Mouse (Mus musculus) induced T-regulatory cell, adult 2 months (primary cell): ENCODE measurements around the gene Psmb1.
"Not testable (repeated sequence)": the region's sequence is repeated elsewhere in the genome, so short reads cannot be mapped to it uniquely, and the experiment has no call there.

ENCODE experiments used
- DNase-seq: peaks from one replicate; pipeline ENCODE4 v3.0.0-alpha.2; 2012; ENCODE audit warnings: low read depth

The Psmb1 gene

DNA sequence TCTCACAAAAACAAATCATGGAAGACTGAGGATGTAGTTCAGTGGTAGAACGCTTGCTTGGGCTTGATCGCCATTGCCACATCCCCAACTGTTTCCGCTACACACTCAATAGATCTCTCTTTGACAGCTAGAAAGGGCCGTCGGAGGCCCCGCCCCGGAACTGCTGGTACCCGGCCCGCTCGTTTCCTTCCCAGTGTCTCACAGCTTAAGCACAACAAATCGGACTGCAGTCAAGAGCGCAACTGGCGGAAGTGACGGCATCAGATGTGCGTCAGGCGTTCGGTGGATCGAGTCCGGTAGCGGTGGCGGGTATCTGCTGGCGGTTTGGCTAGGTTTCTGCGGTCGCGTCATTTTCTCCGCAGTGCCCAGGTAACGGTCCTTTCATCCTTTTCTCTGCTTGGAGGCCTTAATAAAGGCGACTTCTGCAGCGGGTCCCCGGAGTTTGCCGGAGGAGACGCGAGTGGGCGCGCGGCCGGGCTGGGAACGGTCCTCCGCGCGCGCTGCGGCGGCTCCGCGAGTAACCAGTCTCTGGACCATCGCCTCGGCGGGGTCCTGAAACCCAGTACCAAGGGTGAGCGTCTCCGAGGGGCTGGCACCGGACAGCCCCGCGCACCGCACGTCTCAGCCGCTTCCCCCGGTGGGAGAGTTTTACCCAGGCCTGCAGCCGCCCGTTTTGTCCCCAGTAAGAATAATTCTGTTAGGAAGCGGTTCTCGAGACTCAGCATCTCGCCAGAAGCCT is at the start of gene Psmb1, which contains the start of gene Tbp:
Gene Psmb1, minus strand, starts transcription at position 96 of the 739 bp plus-strand sequence.
Gene Tbp, plus strand, starts transcription at position 233 of the 739 bp plus-strand sequence.
- peak; percentile 98 for DNase-seq

DNA sequence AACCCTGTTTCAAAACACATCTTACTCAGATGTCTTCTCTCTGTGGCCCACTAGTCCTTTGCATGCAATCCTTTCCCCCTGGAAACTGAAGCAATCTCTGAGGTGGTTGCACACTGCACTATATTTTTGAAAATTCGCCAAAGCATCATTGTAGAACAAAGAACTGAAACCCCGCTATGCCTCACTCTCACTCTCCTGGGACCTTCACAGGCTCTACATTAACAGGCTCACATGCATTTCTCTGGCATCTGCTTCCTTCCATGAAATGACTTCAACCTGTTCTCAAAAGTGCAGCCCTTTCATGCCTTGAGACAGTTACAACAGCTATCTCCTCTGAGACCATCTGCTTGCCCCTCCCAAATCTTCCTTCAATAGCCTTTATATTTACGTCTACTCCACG is 46.9 kb upstream of the Psmb1 start:
- no peak for DNase-seq

DNA sequence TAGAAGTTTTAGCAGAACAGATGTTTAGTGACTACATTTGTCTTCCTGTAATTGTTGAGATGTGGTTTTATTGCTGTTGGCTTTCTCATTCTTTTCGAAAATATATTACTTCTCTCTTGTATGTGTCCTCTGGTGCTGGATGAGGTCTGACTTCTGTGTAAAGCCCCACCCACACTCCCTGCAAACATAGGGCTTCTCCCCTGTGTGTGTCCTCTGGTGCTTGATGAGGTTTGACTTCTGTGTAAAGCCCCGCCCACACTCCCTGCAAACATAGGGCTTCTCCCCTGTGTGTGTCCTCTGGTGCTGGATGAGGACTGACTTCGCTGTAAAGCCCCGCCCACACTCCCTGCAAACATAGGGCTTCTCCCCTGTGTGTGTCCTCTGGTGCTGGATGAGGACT is 44.3 kb upstream of the Psmb1 start:
- not testable (repeated sequence) for DNase-seq

DNA sequence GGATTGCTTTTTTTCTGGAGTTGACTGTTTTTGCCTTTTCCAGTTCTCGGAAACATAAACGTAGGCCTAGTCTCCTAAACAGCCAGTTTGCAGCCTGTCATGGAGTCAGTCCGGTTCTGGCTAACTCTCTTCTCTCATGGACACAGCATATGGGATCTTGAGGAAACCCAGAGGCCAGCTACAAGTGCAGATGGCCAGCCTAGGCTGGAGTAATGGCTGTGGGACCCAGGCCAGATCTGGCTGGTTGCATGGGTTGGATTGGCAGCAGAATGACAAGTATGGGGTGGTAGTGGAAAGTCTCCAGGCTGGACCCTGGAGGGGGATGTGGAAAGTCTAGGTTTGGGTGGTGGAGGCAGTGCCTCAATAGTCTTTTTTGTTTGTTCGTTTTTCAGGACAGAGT is 40.8 kb upstream of the Psmb1 start:
- no peak for DNase-seq

DNA sequence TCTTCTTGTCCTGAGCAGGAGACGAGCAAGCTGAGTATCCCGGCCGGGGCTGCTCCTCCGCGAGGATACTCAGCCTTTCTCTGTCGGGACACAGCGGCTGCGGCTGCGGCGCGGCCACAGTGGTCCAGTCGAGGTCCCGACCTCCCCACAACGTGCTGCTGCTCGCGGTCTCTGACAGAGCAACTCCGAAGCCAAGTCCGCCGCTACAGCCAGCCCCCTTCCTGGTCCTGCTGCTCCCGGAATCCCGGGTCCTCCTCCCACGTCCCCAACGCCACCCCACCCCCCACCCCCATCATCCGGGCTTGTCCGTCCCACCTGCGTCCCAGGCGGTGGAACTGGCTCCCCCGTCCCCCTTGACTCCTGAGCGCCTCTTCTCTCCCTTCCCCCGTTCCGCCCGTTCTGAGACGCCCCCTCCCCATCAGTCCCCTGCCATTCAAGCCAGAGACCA is 36.9 kb upstream of the Psmb1 start:
- DNase-seq, result no peak

DNA sequence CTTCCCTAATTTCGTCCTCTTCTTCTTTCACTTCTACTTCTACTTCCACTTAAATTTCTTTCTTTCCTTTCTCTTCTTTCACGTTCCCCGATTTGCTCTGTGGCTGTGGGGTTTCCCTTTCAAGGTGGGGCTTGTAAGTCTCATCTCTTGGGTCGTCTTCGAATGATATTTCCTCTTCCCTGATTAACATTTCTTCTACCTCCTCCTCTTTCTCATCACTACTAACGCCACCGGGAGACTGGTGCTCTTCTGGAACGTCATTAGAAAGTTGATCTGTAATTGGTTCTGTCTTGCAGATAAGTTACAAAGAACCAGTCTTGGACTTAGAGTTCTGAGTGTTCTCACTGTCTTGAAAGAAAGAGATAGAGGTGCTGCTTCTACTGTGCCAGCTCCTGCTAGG is 36.4 kb upstream of the Psmb1 start:
- DNase-seq, result peak; percentile 59

DNA sequence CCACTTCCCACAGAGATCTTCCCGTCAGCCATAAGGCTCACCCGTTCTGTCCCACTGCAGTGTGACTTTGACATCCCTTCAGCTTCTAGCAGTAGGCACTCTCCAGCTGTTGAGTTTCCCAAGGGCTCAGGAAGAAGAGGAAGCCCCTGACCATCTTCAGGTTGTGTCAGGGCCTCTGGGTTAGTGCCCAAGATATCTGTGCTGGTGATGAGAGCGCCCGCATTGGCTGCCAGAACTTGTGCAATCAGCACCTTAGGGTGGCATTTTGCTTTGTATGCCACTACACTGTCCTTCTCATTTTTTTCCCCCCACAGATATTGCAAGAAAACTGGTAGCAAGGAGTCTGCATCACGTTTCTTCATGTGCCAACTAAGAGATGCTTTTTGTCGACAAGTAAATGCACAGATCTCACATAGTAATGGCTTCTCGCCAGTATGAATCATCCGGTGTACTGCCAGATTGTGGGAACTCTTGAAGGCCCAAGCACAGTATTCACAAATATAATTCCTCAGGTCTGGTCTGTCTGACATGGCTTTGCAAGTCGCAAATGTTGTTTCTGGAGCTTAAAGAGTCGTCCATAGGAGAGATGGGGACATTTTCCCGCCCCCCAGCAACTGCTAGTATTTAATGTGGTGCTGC is 35.7 kb upstream of the Psmb1 start:
- no peak for DNase-seq

DNA sequence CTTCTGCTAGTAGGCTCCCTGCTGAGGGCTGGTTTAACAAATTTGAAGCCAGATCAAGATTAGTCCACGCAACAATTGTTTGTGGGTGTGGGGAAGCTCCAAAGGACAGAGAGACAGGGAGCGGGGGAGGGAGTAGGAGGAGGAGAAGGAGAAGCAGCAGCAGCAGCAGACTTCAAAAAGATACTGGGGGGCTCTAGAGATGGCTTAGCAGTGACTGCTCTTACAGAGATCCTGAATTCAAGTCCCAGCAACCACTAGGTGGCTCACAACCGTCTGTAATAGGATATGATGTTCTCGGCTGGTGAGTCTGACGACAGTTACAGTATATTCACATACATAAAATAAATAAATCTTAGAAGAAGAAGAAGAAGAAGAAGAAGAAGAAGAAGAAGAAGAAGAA is 30.6 kb upstream of the Psmb1 start:
- peak; percentile 70 for DNase-seq

DNA sequence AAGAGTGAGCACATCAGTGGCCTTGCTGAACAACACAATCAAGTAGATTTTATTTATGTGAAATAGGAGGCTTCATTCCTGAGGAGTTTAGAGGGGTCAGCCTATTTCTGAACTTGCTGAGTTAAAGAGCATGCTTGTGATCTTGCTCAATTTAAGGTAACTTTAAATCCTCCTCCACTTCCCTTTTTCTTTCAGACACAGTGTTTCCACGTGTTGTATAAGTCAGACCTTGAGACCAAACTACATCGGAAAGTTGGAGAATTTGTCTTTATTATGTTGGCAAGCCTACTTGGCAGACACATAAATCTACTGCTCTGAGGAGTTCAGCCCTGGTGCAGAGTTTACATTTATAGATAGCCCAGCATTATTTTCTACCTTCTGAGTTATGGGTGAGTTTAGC is 29.3 kb upstream of the Psmb1 start:
- no peak for DNase-seq

DNA sequence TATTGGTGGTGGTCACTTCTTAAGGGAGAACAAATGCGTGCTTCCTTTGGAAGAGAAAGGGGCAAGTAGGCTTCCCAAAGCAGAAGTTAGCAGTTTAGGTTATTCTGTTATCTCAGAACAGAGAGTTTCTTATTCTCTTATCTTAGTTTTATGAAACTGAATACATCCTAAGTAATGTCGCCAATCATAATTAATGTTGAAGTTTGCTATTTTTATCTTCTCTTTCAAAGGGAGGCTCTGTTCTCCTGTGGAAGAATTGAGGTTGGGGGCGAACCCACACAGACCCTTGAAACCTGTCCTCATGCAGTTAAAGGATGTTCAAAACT is 28.2 kb upstream of the Psmb1 start:
- DNase-seq, result no peak

DNA sequence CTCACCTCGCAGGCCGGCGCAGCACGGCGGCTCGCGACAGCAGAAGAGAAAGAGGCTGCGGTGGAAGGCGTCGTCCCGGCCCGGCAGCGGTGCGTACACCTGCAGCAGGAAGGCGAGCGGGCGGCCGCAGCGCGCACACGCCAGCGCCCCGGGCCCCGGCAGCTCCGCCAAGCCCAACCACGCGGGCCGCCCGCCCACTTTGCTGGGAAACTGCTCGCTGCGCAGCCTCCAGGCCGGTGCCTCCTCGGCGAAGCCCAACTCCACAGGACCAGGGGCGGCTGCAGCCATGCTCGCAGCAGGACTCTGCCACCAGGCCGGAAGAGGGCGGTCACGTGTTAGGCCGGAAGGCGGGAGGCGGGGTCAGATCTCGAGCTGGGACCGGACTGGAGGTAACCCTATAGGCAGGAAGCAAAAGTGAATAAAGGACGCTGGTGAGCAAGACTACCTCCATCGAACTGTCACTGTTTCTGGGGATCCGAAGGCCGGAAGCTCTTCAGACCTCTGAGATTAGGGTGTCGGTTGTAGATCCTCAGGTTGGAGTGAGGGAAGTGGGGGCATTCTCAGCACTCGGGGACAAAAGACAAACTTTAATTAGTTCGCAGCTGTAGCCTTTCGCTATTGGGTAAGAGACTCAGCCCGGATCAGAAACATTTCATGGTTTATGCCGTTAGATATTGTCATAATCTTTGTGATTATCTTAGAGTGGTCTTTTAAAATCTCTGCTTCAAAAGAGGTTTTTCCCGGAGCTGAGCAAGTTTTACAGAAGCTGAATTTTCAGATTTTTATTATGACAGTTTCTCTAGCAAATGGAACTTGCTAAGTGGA is 27.6 kb upstream of the Psmb1 start, which contains the start of gene Pdcd2:
Gene Pdcd2, minus strand, starts transcription at position 316 of the 825 bp plus-strand sequence.
- DNase-seq, result peak; percentile 97

DNA sequence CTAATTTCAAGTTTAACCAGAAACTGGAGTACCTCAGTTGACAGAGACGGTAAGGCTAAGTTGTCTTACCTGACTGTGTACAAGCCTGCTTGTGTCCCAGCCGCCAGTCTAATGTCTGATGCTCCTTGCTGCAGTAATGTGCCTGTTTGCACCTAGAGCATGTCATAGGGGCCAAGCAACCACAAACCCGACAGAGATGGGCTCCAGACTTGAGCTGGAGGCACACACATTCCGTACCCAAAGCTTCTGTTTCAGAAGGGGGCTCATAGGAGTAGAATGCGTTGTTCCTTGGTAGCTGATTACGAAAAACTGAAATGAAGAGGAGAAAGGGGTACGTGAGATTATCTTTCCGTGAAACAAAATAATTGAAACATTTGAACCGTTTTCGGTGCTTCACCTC is 26.8 kb upstream of the Psmb1 start:
- peak; percentile 26 for DNase-seq

DNA sequence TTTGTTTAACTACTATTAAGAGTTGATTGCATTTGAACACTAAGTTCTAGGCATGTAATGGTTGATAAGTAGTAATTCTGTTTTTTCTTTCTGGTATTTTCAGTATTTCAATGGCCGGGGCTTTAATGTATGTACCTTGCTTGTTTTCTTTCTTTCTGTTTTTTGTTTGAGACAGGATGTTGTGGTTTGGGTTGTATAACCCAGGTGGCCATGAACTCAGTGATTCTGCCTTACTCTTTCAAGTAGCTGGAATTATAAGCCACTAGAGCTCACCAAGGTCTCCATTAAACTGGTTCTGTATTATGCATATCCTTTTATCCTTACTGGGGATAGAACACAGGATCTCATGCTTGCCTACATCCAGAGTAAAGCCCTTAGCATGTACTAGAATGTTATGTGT is 19.2 kb upstream of the Psmb1 start:
- peak; percentile 54 for DNase-seq

DNA sequence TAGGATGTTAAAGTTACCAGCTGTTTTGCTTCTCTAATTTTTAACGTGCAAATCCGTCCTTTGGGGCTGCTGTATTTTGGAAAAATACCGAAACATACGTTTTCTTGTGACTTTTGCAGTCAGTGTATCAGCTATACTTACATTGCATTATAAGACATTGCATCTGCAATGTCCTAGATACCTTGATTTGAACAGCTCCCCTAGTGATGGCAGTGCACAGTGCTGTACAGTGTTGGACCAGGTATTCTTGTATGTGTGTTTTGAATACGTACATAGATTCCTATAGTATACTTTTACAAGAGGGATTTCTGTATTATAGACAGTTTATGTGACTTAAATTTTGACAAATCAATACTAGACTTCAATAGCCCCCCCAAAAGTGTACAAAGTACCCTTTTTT is 18.6 kb upstream of the Psmb1 start:
- peak; percentile 28 for DNase-seq

DNA sequence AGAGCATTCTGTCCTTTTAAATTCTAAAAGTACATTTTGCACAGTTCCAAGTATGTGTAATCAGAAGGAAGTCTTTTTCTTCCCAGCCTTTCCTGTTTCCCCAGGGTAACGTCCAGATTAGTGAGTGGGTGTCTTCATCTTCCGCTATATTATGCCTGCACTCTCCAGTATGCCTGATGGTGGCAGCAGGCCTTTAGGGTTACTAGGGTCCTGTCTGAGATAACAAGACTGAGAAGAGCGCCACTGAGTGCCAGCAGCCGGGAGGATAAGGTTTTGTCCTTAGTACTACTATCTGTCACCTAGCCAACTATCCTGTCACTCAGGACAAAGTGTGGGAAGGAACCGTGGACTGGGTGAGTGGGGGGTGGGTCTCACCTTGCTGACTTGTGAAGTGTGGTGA is 18.2 kb upstream of the Psmb1 start:
- no peak for DNase-seq

DNA sequence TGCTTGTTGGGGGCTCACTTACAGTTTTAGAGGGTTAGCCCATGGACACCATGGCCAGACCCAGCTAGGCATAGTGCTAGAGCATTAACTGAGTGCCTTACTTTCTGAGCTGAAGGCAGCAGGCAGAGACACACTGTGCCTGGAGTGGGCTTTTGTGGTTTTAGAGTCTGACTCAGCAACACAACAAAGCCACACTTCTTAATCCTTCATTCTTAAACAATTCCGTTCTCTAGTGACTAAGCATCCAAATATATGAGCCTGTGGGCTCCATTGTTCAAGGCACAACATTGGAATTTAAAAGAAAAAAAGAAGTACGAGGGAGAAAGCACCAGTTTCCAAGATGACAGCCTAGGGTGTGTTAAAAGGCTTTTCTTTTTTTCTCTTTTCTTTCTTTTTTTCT is 11.1 kb upstream of the Psmb1 start:
- no peak for DNase-seq

DNA sequence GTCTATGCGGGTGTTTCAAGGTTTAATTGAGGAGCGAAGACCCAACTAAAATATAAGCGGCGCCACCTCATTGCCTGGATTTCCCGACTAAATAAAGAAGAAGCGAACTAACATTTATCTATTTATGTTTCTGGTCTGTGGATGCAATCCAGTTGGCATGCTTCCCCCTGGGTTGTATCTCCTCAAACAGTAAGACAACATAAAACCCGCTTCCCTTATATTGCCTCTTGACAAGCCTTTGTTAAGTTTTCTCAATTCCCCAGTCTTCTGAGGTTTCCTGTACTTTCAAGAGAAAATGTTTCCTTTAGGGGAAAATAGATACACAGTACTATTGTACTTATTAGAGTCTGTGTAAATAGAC is 818 bp downstream of the Psmb1 start:
- no peak for DNase-seq

DNA sequence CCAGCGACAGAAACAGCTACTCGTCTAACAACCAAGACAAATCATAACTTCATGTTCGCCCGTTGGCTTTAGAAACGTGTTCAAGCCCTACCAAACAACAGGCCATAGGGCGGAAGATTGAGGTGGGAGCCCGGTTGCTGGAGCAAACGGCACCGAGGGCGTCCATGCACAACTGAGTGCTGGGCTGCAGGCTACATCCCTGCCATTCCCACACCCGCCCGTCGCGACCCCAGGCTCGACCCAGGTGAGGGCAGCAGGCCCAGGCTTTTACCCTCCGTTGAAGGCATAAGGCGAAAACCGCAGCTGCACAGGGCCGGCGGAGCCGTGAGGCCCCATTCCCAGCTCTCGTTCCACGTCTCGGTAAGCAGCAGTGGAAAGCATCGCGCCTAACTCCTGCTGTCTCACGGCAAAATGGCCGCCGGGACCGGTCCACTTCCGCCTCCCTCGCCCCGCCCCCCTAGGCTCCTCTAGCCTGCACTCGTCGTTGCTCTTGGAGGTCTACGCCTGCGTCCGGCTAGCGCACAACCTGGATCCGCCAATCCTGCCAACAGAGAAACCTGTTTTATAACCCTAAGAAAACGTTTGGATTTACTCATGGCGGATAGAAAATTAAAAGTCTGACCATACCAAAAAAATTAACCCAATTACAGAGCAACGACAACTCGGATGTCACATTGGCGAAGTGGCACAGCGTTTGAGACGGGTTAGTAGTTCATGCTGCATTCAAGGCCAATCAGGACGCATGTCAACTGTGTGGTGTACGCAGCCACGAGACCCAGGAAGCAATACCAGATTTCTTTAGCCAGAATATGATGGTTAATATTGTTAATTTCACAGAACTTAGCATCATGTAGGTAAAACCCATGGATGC is 1.4 kb downstream of the Psmb1 start:
- DNase-seq, result peak; percentile 96

DNA sequence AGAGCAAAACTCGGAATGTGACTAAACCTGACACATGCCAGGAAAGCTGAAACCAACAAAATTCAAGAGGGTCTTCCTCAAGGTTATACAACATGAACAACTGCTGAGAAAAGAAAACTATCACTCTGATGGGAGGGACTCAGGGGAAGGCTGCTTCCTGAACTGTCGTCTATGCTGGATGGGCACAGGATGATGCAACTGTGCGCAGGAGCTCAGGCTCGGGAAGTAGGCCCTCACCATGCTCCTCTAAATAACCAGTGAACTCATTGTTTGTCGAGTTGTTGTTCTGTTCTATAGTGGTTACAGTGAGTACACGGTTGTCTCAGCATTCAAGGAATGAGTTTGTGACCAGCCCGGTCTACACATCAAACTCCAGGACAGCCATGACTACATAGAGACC is 9.0 kb downstream of the Psmb1 start:
- no peak for DNase-seq

DNA sequence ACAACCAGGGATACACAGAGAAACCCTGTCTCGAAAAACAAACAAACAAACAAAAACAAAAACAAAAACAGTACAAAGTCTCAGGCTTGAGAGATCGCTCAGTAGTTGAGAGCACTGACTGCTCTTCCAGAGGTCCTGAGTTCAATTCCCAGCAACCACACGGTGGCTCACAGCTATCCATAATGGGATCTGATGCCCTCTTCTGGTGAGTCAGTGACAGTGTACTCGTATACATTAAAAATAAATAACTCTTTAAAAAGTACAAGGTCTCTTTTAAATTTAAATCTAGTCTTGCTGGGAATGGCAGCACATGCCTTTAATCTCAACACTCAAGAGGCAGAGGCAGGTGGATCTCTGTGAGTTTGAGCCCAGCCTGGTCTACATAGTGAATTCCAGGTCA is 26.9 kb downstream of the Psmb1 start:
- DNase-seq, result peak; percentile 27

DNA sequence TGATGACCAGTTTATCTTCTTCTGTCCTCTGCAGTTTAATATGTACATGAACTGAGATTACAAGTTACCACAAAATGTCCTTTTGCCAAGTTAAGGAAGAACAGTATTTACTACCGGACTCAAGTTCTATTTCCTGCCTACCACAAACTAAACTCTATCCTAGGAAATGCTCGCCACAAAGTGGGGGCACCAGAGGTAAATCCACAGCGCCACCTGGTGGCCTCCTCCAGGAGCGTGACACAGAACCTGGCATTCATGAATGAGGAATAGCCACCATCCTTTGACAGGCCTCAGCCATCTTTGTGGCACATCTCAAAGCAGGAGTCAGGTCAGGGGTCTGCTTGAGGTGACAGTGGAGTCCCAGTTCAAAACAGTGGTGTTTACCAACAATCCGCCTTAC is 31.9 kb downstream of the Psmb1 start:
- peak; percentile 81 for DNase-seq

DNA sequence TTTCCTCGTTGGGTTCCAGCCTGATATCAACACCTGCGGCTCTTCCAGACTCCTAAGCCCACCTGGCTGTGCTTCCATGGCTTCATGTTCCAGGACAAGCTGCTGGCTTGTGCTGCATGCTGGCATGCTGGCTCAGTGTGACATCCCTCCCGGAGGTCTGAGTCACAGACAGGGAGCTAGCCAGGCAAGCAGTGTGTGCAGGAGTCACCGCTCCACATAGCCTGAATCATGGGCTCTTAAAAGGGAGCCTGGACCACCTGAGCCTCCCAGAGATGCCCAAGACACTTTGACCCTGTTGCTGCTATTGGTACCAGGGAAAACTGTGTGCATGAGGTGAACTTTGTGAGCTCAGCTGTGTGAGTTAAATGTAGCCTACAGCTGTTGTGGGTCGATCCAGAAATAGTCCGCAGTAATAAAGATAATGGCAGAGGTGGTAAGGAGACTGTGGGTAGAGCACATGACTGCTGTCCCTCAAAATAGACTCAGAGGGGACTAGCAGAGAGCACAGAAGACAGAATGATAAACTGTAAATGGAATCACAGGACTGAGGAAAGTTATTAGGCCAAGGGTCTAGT is 37.5 kb downstream of the Psmb1 start:
- no peak for DNase-seq
